Mouse (Mus musculus): Measurements from ENCODE around the gene Nyap1. TPM values are rescaled to one million over a fixed set of nuclear protein-coding genes. Genes with fewer than 3 reads are reported as not detected.

Gene Nyap1
- polyA plus RNA-seq, 1 experiment from 2014 or later = 0.47 TPM

GRCm38 (mm10) chr5:137749196-137749836 lies 7.9 kb upstream of the Nyap1 start:
- H3K9me3 ChIP-seq (replicated peaks; ENCODE audit: control insufficient read depth, low read length) = no peaks in the 10 kb centered on the region
- H3K27me3 ChIP-seq (ENCODE audit: control insufficient read depth, insufficient read depth, low read length) = no peaks in the 10 kb centered on the region
- H3K4me2 ChIP-seq = peak overlapping the region; percentile 87
- no peak for ATAC-seq (replicated peaks; ENCODE audit: insufficient number of reproducible peaks, low FRiP score, low TSS enrichment)
- 46% methylated on average over 6 of the region's 6 CpGs for WGBS (ENCODE audit: insufficient replicate concordance)
- H3K4me3 ChIP-seq (ENCODE audit: low read depth, low read length) = peak overlapping the region; percentile 75
- H3K9ac ChIP-seq (ENCODE audit: low read depth, low read length) = peak overlapping the region; percentile 52
- H3K4me1 ChIP-seq (ENCODE audit: control insufficient read depth, insufficient read depth, low read length) = peaks cover 46% of the 10 kb centered on the region
- peaks cover 13% of the 10 kb centered on the region for H3K36me3 ChIP-seq (ENCODE audit: control insufficient read depth, insufficient read depth, low read length)
- peak overlapping the region; percentile 95 for H3K27ac ChIP-seq (ENCODE audit: low read depth, low read length)

DNA sequence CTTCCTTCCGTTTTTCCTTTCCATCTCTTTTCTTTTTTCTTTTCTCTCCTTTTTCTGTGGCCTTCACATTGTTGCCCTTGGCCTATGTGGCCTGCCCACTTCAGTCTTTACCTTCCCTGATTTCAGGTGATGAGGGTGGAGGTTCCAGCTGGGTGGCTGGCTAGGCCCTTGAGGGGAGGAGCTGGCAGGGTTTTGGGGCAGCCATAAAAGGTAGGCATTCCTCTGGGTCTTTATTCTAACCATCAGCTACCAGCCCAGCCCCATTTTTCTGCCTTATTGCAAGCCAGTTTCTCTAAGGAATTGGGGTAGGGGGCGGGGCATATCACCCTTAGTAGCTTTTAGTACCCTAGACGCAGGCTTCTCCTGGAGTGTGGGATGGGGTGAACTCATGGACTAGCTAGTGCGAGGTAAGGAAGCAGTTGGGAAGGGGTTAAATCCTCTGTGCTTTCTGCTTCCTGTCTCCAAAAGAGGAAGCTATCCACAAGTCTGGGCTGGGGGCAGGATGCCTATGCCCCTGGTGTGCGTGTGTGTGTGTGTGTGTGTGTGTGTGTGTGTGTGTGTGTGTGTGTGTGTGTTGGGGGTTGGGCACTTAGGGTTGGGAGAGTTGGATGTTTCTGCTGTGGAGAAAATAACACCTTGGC lies 6.8 kb upstream of the Nyap1 start:
- peak overlapping the region; percentile 95 for H3K27ac ChIP-seq (ENCODE audit: low read depth, low read length)
- peaks cover 10% of the 10 kb centered on the region for H3K36me3 ChIP-seq (ENCODE audit: control insufficient read depth, insufficient read depth, low read length)
- no peaks in the 10 kb centered on the region for H3K9me3 ChIP-seq (replicated peaks; ENCODE audit: control insufficient read depth, low read length)
- ATAC-seq (replicated peaks; ENCODE audit: insufficient number of reproducible peaks, low FRiP score, low TSS enrichment) = no peak
- peak overlapping the region; percentile 62 for H3K9ac ChIP-seq (ENCODE audit: low read depth, low read length)
- peak overlapping the region; percentile 75 for H3K4me3 ChIP-seq (ENCODE audit: low read depth, low read length)
- H3K4me2 ChIP-seq = peak overlapping the region; percentile 87
- H3K4me1 ChIP-seq (ENCODE audit: control insufficient read depth, insufficient read depth, low read length) = peaks cover 42% of the 10 kb centered on the region
- 19% methylated on average over 5 of the region's 5 CpGs for WGBS (ENCODE audit: insufficient replicate concordance)
- H3K27me3 ChIP-seq (ENCODE audit: control insufficient read depth, insufficient read depth, low read length) = no peaks in the 10 kb centered on the region

GRCm38 (mm10) chr5:137747326-137747961 lies 6.0 kb upstream of the Nyap1 start:
- Histone ChIP-seq H3K27ac (ENCODE audit: low read depth, low read length) (peak overlapping the region; percentile 95), H3K4me2 (peak overlapping the region; percentile 87), H3K36me3 (ENCODE audit: control insufficient read depth, insufficient read depth, low read length) (peaks cover 10% of the 10 kb centered on the region), H3K27me3 (ENCODE audit: control insufficient read depth, insufficient read depth, low read length) (no peaks in the 10 kb centered on the region), H3K4me3 (ENCODE audit: low read depth, low read length) (peak overlapping the region; percentile 75), H3K9ac (ENCODE audit: low read depth, low read length) (peak overlapping the region; percentile 94), H3K9me3 (replicated peaks; ENCODE audit: control insufficient read depth, low read length) (no peaks in the 10 kb centered on the region), H3K4me1 (ENCODE audit: control insufficient read depth, insufficient read depth, low read length) (peaks cover 36% of the 10 kb centered on the region)
- WGBS (ENCODE audit: insufficient replicate concordance) = 3% methylated on average over 26 of the region's 26 CpGs
- ATAC-seq (replicated peaks; ENCODE audit: insufficient number of reproducible peaks, low FRiP score, low TSS enrichment) = peak; percentile 29

DNA sequence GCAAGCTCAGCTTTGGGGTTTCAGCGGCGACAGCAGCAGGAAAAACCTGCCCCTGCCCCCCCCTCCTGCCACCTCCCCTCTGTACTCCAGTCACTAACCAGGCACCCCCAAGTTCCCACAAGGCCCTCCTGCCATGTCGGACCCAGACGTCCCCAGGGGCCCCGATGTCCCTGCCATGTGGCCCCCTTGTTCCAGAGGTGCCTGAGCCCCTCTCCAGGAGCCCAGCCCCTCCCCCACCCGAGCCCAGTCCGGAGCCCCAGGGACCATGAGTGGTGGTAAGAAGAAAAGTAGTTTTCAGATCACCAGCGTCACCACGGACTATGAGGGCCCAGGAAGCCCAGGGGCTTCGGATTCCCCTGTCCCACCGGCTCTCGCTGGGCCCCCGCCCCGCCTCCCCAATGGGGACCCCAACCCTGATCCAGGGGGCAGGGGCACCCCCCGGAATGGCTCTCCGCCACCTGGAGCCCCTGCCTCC lies 5.5 kb upstream of the Nyap1 start:
- peak overlapping the region; percentile 94 for H3K9ac ChIP-seq (ENCODE audit: low read depth, low read length)
- H3K9me3 ChIP-seq (replicated peaks; ENCODE audit: control insufficient read depth, low read length) = no peaks in the 10 kb centered on the region
- H3K27me3 ChIP-seq (ENCODE audit: control insufficient read depth, insufficient read depth, low read length) = no peaks in the 10 kb centered on the region
- 0% methylated on average over 16 of the region's 16 CpGs for WGBS (ENCODE audit: insufficient replicate concordance)
- peak overlapping the region; percentile 75 for H3K4me3 ChIP-seq (ENCODE audit: low read depth, low read length)
- peak overlapping the region; percentile 87 for H3K4me2 ChIP-seq
- H3K27ac ChIP-seq (ENCODE audit: low read depth, low read length) = peak overlapping the region; percentile 95
- peaks cover 33% of the 10 kb centered on the region for H3K4me1 ChIP-seq (ENCODE audit: control insufficient read depth, insufficient read depth, low read length)
- no peak for ATAC-seq (replicated peaks; ENCODE audit: insufficient number of reproducible peaks, low FRiP score, low TSS enrichment)
- H3K36me3 ChIP-seq (ENCODE audit: control insufficient read depth, insufficient read depth, low read length) = peaks cover 5% of the 10 kb centered on the region

DNA sequence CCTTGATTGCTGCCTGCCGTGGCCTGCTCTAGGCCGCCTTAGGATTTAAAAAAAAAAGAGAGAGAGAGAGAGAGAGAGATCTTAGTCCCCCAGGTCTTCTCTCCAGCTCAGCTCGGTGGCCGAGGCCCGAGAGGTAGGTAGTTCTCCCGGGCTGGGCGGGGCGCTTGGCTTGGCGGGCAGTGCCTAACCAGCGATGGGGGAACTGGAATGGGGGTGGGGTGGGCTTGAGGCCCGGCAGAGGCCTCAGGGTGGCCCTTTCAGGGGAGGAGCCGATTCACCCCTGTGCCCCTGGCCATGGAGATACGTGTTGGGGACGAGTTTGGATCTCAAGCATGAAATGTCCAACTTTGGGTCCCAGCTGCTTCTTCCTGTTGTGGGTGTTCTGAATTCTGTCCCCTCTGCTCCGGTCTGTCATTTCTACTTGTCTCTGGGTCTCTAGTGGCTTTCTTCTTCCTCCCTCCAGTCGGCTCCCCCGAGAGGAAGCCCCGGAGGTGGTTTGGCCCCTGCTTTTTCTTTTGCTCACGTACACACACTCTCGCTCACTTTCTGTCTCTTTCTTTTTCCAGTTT lies 5.0 kb upstream of the Nyap1 start:
- peaks cover 33% of the 10 kb centered on the region for H3K4me1 ChIP-seq (ENCODE audit: control insufficient read depth, insufficient read depth, low read length)

DNA sequence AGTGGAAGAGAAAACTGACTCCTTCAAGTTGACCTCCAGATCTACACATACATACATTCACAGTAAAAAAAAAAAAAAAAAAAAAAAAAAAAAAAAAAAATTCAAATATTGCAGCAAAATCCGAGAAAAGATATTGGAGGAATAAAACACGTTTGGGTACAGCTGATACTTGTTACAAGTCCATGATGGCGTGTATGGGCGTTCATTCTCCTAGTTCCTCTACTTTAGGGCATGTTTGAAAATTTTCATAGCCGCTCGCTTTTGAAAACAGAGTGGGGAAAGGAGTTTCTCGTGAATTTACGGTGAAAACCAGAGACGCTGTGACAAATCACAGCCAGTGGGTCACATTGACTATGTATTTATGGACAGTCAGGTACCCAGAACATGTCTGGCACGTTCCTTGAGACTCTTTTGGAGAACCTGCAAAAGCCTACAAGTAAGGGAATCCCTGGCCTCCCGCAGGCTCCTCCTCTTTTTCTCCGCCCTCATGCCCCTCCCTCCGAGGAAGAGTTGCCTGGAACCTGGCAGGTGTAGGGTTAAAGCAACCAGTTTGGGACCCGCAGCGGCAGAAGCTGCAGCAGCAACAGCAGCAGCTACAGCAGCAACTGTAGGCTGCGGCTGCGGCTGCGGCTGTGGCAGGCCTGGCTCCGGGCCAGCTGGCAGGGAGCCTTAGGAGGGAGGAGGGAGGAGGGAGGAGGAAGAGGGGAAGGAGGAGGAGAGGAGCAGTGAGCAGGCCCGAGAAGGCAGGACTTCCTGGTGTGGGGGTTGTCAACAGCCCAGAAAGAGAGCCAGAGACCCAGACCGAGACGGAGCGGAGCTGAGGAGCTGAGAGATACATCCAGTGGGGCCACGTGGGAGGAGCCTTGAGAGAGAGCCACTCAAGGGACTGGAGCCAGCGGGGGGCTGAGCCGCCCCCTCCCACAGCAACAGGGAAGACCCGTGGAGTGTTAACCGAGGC lies 4.1 kb upstream of the Nyap1 start, which contains the start of gene Tsc22d4:
Gene Tsc22d4 (plus strand): TSS at position 517 of the 958 bp plus-strand sequence.
- Histone ChIP-seq H3K9ac (ENCODE audit: low read depth, low read length) (peak within 1 kb of the TSS; percentile 94), H3K4me1 (ENCODE audit: control insufficient read depth, insufficient read depth, low read length) (peaks cover 25% of the 10 kb centered on the region), H3K4me2 (peak within 1 kb of the TSS; percentile 87), H3K4me3 (ENCODE audit: low read depth, low read length) (peak within 1 kb of the TSS; percentile 75), H3K27ac (ENCODE audit: low read depth, low read length) (peak within 1 kb of the TSS; percentile 95), H3K9me3 (replicated peaks; ENCODE audit: control insufficient read depth, low read length) (no peaks in the 10 kb centered on the region), H3K27me3 (ENCODE audit: control insufficient read depth, insufficient read depth, low read length) (no peaks in the 10 kb centered on the region), H3K36me3 (ENCODE audit: control insufficient read depth, insufficient read depth, low read length) (no peaks in the 10 kb centered on the region)
- WGBS (ENCODE audit: insufficient replicate concordance) = 5% methylated on average over 28 of the region's 28 CpGs
- peak; percentile 83 for ATAC-seq (replicated peaks; ENCODE audit: insufficient number of reproducible peaks, low FRiP score, low TSS enrichment)

More for the DNA sequence above, 5.0 kb upstream of the Nyap1 start:
- H3K27ac ChIP-seq (ENCODE audit: low read depth, low read length) = peak overlapping the region; percentile 95
- under 1% methylated on average over 20 of the region's 20 CpGs for WGBS (ENCODE audit: insufficient replicate concordance)
- no peaks in the 10 kb centered on the region for H3K27me3 ChIP-seq (ENCODE audit: control insufficient read depth, insufficient read depth, low read length)
- H3K9me3 ChIP-seq (replicated peaks; ENCODE audit: control insufficient read depth, low read length) = no peaks in the 10 kb centered on the region
- ATAC-seq (replicated peaks; ENCODE audit: insufficient number of reproducible peaks, low FRiP score, low TSS enrichment) = peak; percentile 60
- peak overlapping the region; percentile 75 for H3K4me3 ChIP-seq (ENCODE audit: low read depth, low read length)
- H3K4me2 ChIP-seq = peak overlapping the region; percentile 87
- H3K9ac ChIP-seq (ENCODE audit: low read depth, low read length) = peak overlapping the region; percentile 94
- H3K36me3 ChIP-seq (ENCODE audit: control insufficient read depth, insufficient read depth, low read length) = peaks cover 2% of the 10 kb centered on the region; the same call in 1 of the 2 replicates

DNA sequence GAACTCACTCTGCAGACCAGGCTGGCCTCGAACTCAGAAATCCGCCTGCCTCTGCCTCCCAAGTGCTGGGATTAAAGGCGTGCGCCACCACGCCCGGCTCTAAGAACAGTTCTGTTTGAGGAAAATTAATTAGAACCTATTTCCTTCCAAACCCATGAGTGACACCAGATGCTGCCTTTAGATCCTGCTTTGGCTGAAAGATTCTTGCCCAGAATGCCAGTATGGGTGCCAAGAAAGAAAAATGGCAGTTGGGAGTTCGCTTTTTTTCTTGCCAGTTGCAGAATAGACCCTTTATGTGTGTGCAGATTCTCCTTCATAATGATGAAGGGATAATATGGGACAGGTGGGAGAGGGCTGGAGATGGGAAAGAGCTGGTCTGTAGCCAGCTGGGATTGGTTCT lies 2.8 kb upstream of the Nyap1 start:
- Histone ChIP-seq H3K27ac (ENCODE audit: low read depth, low read length) (no peak overlapping the region), H3K36me3 (ENCODE audit: control insufficient read depth, insufficient read depth, low read length) (no peaks in the 10 kb centered on the region), H3K4me3 (ENCODE audit: low read depth, low read length) (no peak overlapping the region), H3K27me3 (ENCODE audit: control insufficient read depth, insufficient read depth, low read length) (no peaks in the 10 kb centered on the region), H3K4me2 (no peak overlapping the region), H3K9ac (ENCODE audit: low read depth, low read length) (no peak overlapping the region), H3K9me3 (replicated peaks; ENCODE audit: control insufficient read depth, low read length) (no peaks in the 10 kb centered on the region), H3K4me1 (ENCODE audit: control insufficient read depth, insufficient read depth, low read length) (peaks cover 25% of the 10 kb centered on the region)
- no peak for ATAC-seq (replicated peaks; ENCODE audit: insufficient number of reproducible peaks, low FRiP score, low TSS enrichment)
- WGBS (ENCODE audit: insufficient replicate concordance) = 90% methylated on average over 7 of the region's 7 CpGs

Data from heart, embryonic 11.5 days (tissue).